Mouse (Mus musculus) hindbrain, embryonic 16.5 days (tissue): Measurements from ENCODE around the gene Cds2. TPM values are rescaled to one million over a fixed set of nuclear protein-coding genes. Genes with fewer than 3 reads are reported as not detected.
A peak's percentile ranks its signal among the peaks of the same experiment; 100 is the strongest.

Experiments used
- ATAC-seq: fragments of 200-750 bp; cut with Nextera tagmentation; 2 replicates; pipeline ENCODE4 v1.8.0; 2017; ENCODE audit warnings: moderate TSS enrichment, moderate library complexity
- H3K27ac ChIP-seq: fragments of 300-500 bp; sonication (generic); 2 replicates; pipeline ENCODE4 v1.5.1; 2014; ENCODE audit warnings: low read depth, mild to moderate bottlenecking, control low read depth, low read length, moderate library complexity
- H3K27me3 ChIP-seq: fragments of 300-500 bp; sonication (generic); replicated peaks from 2 replicates; pipeline ENCODE4 v1.6.1; 2014; ENCODE audit warnings: low read length; ENCODE audit not compliant: control insufficient read depth, insufficient read depth
- H3K36me3 ChIP-seq: fragments of 300-500 bp; sonication (generic); 2 replicates; pipeline ENCODE4 v1.6.1; 2014; ENCODE audit warnings: mild to moderate bottlenecking, low read length, moderate library complexity, mixed read lengths; ENCODE audit not compliant: control insufficient read depth, insufficient read depth
- H3K4me1 ChIP-seq: fragments of 300-500 bp; sonication (generic); 2 replicates; pipeline ENCODE4 v1.6.1; 2014; ENCODE audit warnings: low read depth, low read length; ENCODE audit not compliant: control insufficient read depth, insufficient read depth
- H3K4me2 ChIP-seq: fragments of 300-500 bp; sonication (generic); 2 replicates; pipeline ENCODE4 v1.6.1; 2014; ENCODE audit warnings: mild to moderate bottlenecking, low read length, control low read depth, moderate library complexity
- H3K4me3 ChIP-seq: fragments of 300-500 bp; sonication (generic); 2 replicates; pipeline ENCODE4 v1.5.1; 2014; ENCODE audit warnings: mild to moderate bottlenecking, low read length, control low read depth, moderate library complexity
- H3K9ac ChIP-seq: fragments of 300-500 bp; sonication (generic); 2 replicates; pipeline ENCODE4 v1.6.1; 2014; ENCODE audit warnings: low read depth, mild to moderate bottlenecking, control low read depth, low read length, moderate library complexity
- H3K9me3 ChIP-seq: fragments of 300-500 bp; sonication (generic); 2 replicates; pipeline ENCODE4 v1.6.1; 2014; ENCODE audit warnings: mild to moderate bottlenecking, low read length, moderate library complexity; ENCODE audit not compliant: control insufficient read depth
- WGBS: fragments of 180-500 bp; shearing (Covaris S2); extraction: QIAGEN DNeasy Blood & Tissue Kit; methylation state at CpG from one replicate; pipeline ENCODE4 v1.1.7; 2014; 5-methylcytosine and 5-hydroxymethylcytosine counted together
- polyA plus RNA-seq: library from polyadenylated mRNA; unstranded; fragments of >200 nt; fragmentation: Nextera tagmentation; extraction: Ambion mirVana; gene quantifications from 2 replicates; pipeline ENCODE4 v1.2.1, GENCODE M21; 2015

The Cds2 gene
- polyA plus RNA-seq, 1 experiment from 2014 or later, result 46.3 TPM

- ATAC-seq, result no peak
Observed at GRCm38 (mm10) chr2:132278273-132278853, 15.4 kb downstream of the Cds2 start.

GRCm38 (mm10) chr2:132279336-132279882, 16.5 kb downstream of the Cds2 start:
- peaks cover 14% of the 10 kb centered on the region for H3K4me1 ChIP-seq
- WGBS, result 70% methylated on average over 3 of the region's 3 CpGs
- H3K27me3 ChIP-seq, result no peaks in the 10 kb centered on the region
- no peaks in the 10 kb centered on the region for H3K36me3 ChIP-seq
- H3K9ac ChIP-seq, result no peak overlapping the region
- no peak overlapping the region for H3K4me3 ChIP-seq
- no peak overlapping the region for H3K4me2 ChIP-seq
- H3K27ac ChIP-seq, result no peak overlapping the region
- no peaks in the 10 kb centered on the region for H3K9me3 ChIP-seq
- no peak for ATAC-seq

More at GRCm38 (mm10) chr2:132278273-132278853, 15.4 kb downstream of the Cds2 start:
- Histone ChIP-seq H3K36me3 (no peaks in the 10 kb centered on the region), H3K27ac (no peak overlapping the region), H3K9me3 (no peaks in the 10 kb centered on the region), H3K27me3 (no peaks in the 10 kb centered on the region), H3K4me1 (peaks cover 11% of the 10 kb centered on the region), H3K4me3 (no peak overlapping the region), H3K4me2 (no peak overlapping the region), H3K9ac (no peak overlapping the region)
- WGBS, result 76% methylated on average over 8 of the region's 8 CpGs

GRCm38 (mm10) chr2:132279978-132280377, 17.0 kb downstream of the Cds2 start:
- H3K27ac ChIP-seq, result no peak overlapping the region
- no peaks in the 10 kb centered on the region for H3K27me3 ChIP-seq
- WGBS, result 57% methylated on average over 4 of the region's 4 CpGs
- no peak overlapping the region for H3K4me3 ChIP-seq
- no peak overlapping the region for H3K4me2 ChIP-seq
- no peaks in the 10 kb centered on the region for H3K36me3 ChIP-seq
- H3K4me1 ChIP-seq, result peaks cover 14% of the 10 kb centered on the region
- no peak overlapping the region for H3K9ac ChIP-seq
- no peak for ATAC-seq
- H3K9me3 ChIP-seq, result no peaks in the 10 kb centered on the region

- H3K9ac ChIP-seq, result no peak overlapping the region
- H3K36me3 ChIP-seq, result no peaks in the 10 kb centered on the region
- no peak overlapping the region for H3K4me2 ChIP-seq
- ATAC-seq, result no peak
- H3K9me3 ChIP-seq, result no peaks in the 10 kb centered on the region
- 93% methylated on average over 10 of the region's 10 CpGs for WGBS
- H3K4me1 ChIP-seq, result peaks cover 14% of the 10 kb centered on the region
- no peak overlapping the region for H3K4me3 ChIP-seq
- no peaks in the 10 kb centered on the region for H3K27me3 ChIP-seq
- H3K27ac ChIP-seq, result no peak overlapping the region
Observed at GRCm38 (mm10) chr2:132280518-132281120, 17.7 kb downstream of the Cds2 start.

- H3K4me2 ChIP-seq, result no peak overlapping the region
- H3K4me3 ChIP-seq, result no peak overlapping the region
- H3K9ac ChIP-seq, result no peak overlapping the region
- peaks cover 14% of the 10 kb centered on the region for H3K4me1 ChIP-seq
- H3K27me3 ChIP-seq, result no peaks in the 10 kb centered on the region
- no peak for ATAC-seq
- H3K27ac ChIP-seq, result no peak overlapping the region
- 67% methylated on average over 10 of the region's 10 CpGs for WGBS
- no peaks in the 10 kb centered on the region for H3K36me3 ChIP-seq
- no peaks in the 10 kb centered on the region for H3K9me3 ChIP-seq
Observed at GRCm38 (mm10) chr2:132281560-132282452, 18.9 kb downstream of the Cds2 start.

- peaks cover 14% of the 10 kb centered on the region for H3K4me1 ChIP-seq
- H3K27me3 ChIP-seq, result no peaks in the 10 kb centered on the region
- no peak overlapping the region for H3K9ac ChIP-seq
- no peak overlapping the region for H3K4me3 ChIP-seq
- peaks cover under 1% of the 10 kb centered on the region; the same call in 1 of the 2 replicates for H3K9me3 ChIP-seq
- no peak for ATAC-seq
- no peaks in the 10 kb centered on the region for H3K36me3 ChIP-seq
- peak overlapping the region; percentile 48; the same call in 1 of the 2 replicates for H3K27ac ChIP-seq
- 26% methylated on average over 12 of the region's 12 CpGs for WGBS
- H3K4me2 ChIP-seq, result no peak overlapping the region
Observed at GRCm38 (mm10) chr2:132282453-132283174, 19.7 kb downstream of the Cds2 start.

GRCm38 (mm10) chr2:132283236-132284070, 20.5 kb downstream of the Cds2 start:
- Histone ChIP-seq H3K36me3 (no peaks in the 10 kb centered on the region), H3K9ac (no peak overlapping the region), H3K4me1 (peaks cover 14% of the 10 kb centered on the region), H3K27ac (no peak overlapping the region; the same call in 1 of the 2 replicates), H3K27me3 (no peaks in the 10 kb centered on the region), H3K4me2 (no peak overlapping the region), H3K4me3 (no peak overlapping the region), H3K9me3 (peaks cover 3% of the 10 kb centered on the region; the same call in 1 of the 2 replicates)
- 0 out of 2 replicates have a peak, but pooled peaks have one; percentile 37 for ATAC-seq
- WGBS, result 43% methylated on average over 15 of the region's 15 CpGs
